Mouse (Mus musculus) MEL (cell line): ENCODE results near the gene Lmntd2.

ENCODE experiments used
- BHLHE40 ChIP-seq: IDR thresholded peaks from 2 replicates; pipeline ENCODE4 v1.6.1; 2012; ENCODE audit warnings: low read depth, mild to moderate bottlenecking, inconsistent platforms, low read length, improper control_type of control experiment, borderline replicate concordance
- CHD1 ChIP-seq: IDR thresholded peaks from 2 replicates; pipeline ENCODE4 v1.6.1; 2012; ENCODE audit warnings: low read depth, mild to moderate bottlenecking, inconsistent platforms, low read length, improper control_type of control experiment
- CTCF ChIP-seq, 3 experiments: IDR thresholded peaks in 2 of 3; conservative IDR thresholded peaks in 1 of 3; 2 replicates each; pipeline ENCODE4 v1.5.1; 2011 to 2012; ENCODE audit warnings: low read length in 3 of 3, low read depth in 2 of 3, mild to moderate bottlenecking in 2 of 3, improper control_type of control experiment in 1 of 3, inconsistent platforms in 1 of 3, mixed read lengths in 1 of 3, moderate library complexity in 1 of 3; ENCODE audit not compliant: control insufficient read depth in 1 of 3, insufficient read depth in 1 of 3, poor library complexity in 1 of 3, severe bottlenecking in 1 of 3
- GATA1 ChIP-seq: IDR thresholded peaks from 2 replicates; pipeline ENCODE4 v1.6.1; 2011; ENCODE audit warnings: low read depth, low read length, improper control_type of control experiment
- HCFC1 ChIP-seq: IDR thresholded peaks from 2 replicates; pipeline ENCODE4 v1.6.1; 2012; ENCODE audit warnings: low read depth, mild to moderate bottlenecking, inconsistent platforms, low read length, improper control_type of control experiment, moderate library complexity
- MAZ ChIP-seq: IDR thresholded peaks from 2 replicates; pipeline ENCODE4 v1.6.1; 2012; ENCODE audit warnings: low read depth, mild to moderate bottlenecking, inconsistent platforms, low read length, improper control_type of control experiment
- ZMIZ1 ChIP-seq: IDR thresholded peaks from 2 replicates; pipeline ENCODE4 v1.6.1; 2012; ENCODE audit warnings: low read depth, mild to moderate bottlenecking, inconsistent platforms, low read length, improper control_type of control experiment, moderate library complexity

DNA sequence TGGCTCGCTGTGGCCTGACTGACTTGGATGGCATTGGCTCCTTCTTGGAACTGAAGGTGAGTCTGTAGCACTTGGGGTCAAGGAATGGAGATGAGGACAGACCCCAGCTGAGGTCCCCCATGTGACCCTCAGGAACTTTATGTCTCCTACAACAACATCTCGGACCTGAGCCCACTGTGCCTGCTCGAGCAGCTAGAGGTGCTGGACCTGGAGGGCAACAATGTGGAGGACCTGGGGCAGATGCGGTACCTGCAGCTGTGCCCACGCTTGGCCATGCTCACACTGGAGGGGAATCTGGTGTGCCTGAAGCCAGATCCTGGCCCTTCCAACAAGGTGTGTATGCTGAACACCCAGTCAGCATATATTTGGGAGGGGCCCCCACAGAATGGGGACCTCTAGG lies 8.4 kb downstream of the Lmntd2 start:
- TF ChIP-seq HCFC1 (no peak), ZMIZ1 (no peak), CTCF (IDR thresholded peaks at IDR 0.05 in 2 of 3, conservative IDR thresholded peaks at IDR 0.05 in 1 of 3; ENCODE audit: control insufficient read depth in 1 of 3, insufficient read depth in 1 of 3, low read depth in 2 of 3, low read length in 3 of 3, poor library complexity in 1 of 3, severe bottlenecking in 1 of 3) (no peak), MAZ (no peak), GATA1 (no peak), BHLHE40 (no peak), CHD1 (no peak)
